Mouse (Mus musculus) kidney, postnatal 4 days (tissue): ENCODE results near the gene Emilin2.

Experiments used
- DNase-seq, 2 experiments: peaks; one replicate each; pipeline ENCODE4 v3.0.0; 2021; ENCODE audit warnings: mixed read lengths in 2 of 2

Emilin2 gene

GRCm38 (mm10) chr17:71299879-71300278 is 11.9 kb downstream of the Emilin2 start:
- DNase-seq: no peak

- DNase-seq: no peak
These were observed 17.2 kb downstream of the Emilin2 start for GRCm38 (mm10) chr17:71294570-71294969.

- DNase-seq: no peak
These were observed 18.9 kb downstream of the Emilin2 start for GRCm38 (mm10) chr17:71292897-71293296.

- DNase-seq: no peak
These were observed 19.8 kb downstream of the Emilin2 start for GRCm38 (mm10) chr17:71291897-71292420.

GRCm38 (mm10) chr17:71290486-71291410 is 21.0 kb downstream of the Emilin2 start:
- DNase-seq: no peak

- DNase-seq: peak in 1 of 2 experiments; percentile 12
These were observed 22.1 kb downstream of the Emilin2 start for GRCm38 (mm10) chr17:71289572-71290176.

GRCm38 (mm10) chr17:71288808-71289548 is 22.8 kb downstream of the Emilin2 start:
- no peak for DNase-seq

- no peak for DNase-seq
These were observed 23.5 kb downstream of the Emilin2 start for GRCm38 (mm10) chr17:71288145-71288758.

- DNase-seq: no peak
These were observed 24.2 kb downstream of the Emilin2 start for GRCm38 (mm10) chr17:71287586-71287985.

GRCm38 (mm10) chr17:71285929-71286328 is 25.8 kb downstream of the Emilin2 start:
- DNase-seq: no peak

GRCm38 (mm10) chr17:71284890-71285289 is 26.9 kb downstream of the Emilin2 start:
- DNase-seq: peak in 1 of 2 experiments; percentile 24

- peak; percentile 80 to 88 for DNase-seq
These were observed 28.5 kb downstream of the Emilin2 start for GRCm38 (mm10) chr17:71283237-71283636.

- peak in 1 of 2 experiments; percentile 47 for DNase-seq
These were observed 29.1 kb downstream of the Emilin2 start for GRCm38 (mm10) chr17:71282716-71283115.

- no peak for DNase-seq
These were observed 33.9 kb downstream of the Emilin2 start for GRCm38 (mm10) chr17:71277701-71278491.

GRCm38 (mm10) chr17:71276771-71277170 is 35.0 kb downstream of the Emilin2 start:
- DNase-seq: no peak

GRCm38 (mm10) chr17:71273901-71274300 is 37.9 kb downstream of the Emilin2 start:
- no peak for DNase-seq

GRCm38 (mm10) chr17:71268599-71268998 is 43.2 kb downstream of the Emilin2 start:
- no peak for DNase-seq

GRCm38 (mm10) chr17:71268152-71268551 is 43.6 kb downstream of the Emilin2 start:
- no peak for DNase-seq

GRCm38 (mm10) chr17:71267374-71267773 is 44.4 kb downstream of the Emilin2 start:
- no peak for DNase-seq

GRCm38 (mm10) chr17:71265336-71266051 is 46.3 kb downstream of the Emilin2 start:
- no peak for DNase-seq

- DNase-seq: no peak
These were observed 47.0 kb downstream of the Emilin2 start for GRCm38 (mm10) chr17:71264739-71265138.
